8 mouse cellular contexts compared by ENCODE assay signal in the genomic region with DNA sequence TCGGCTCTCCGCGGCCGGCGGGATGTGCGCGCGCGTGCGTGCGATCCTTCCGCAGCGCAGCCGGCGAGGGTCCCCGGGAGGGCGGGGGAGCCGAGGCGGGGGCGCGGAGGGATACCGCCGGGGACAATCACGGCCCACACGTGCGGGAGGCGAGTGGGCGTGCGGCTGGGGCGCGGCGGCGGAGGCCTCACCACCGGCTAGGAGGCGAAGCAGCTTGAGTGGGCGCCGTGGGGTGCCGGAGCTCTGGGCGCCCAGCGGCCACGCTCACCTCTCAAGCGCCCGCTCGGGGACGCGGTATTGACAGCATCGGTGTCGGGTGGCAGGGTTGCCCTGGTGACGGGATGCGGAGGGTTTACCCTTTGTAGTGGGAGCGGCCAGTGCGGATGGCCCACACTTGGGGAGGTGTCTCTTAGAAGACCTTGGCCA. TPM values are rescaled to one million over a fixed set of nuclear protein-coding genes. Genes with fewer than 3 reads are reported as not detected.
A peak's percentile ranks its signal among the peaks of the same experiment; 100 is the strongest.
DNase-seq lines count a peak whose midpoint lies in the region; ATAC-seq and TF ChIP-seq lines count a peak whose summit lies in the region.

A gene (minus strand): TSS at position 320 of the 426 bp plus-strand sequence.

- peaks cover 37% of the 10 kb centered on the region for H3K27me3 ChIP-seq in erythroblast, embryonic 14.5 days (ENCODE audit: control insufficient read depth)
- H3K27me3 ChIP-seq in embryonic facial prominence, embryonic 11.5 days (ENCODE audit: control insufficient read depth, insufficient read depth, low read length): no peaks in the 10 kb centered on the region
- no peaks in the 10 kb centered on the region for H3K27me3 ChIP-seq in heart, adult 2 months (ENCODE audit: control insufficient read depth, insufficient read depth, low read length)
- no peaks in the 10 kb centered on the region for H3K27me3 ChIP-seq in kidney, adult 2 months (replicated peaks; ENCODE audit: control insufficient read depth, insufficient read depth, low read length)
- no peaks in the 10 kb centered on the region for H3K27me3 ChIP-seq in limb, embryonic 14.5 days (ENCODE audit: control insufficient read depth, insufficient read depth, low read length)
- no peaks in the 10 kb centered on the region for H3K27me3 ChIP-seq in midbrain, embryonic 16.5 days (ENCODE audit: control insufficient read depth, insufficient read depth, low read depth, low read length)

- DNase-seq in embryonic facial prominence, embryonic 11.5 days (ENCODE audit: low spot score): peak; percentile 88
- no peak for DNase-seq in heart, adult 2 months
- DNase-seq in kidney, adult 2 months: peak; percentile 59
- DNase-seq in limb, embryonic 14.5 days (ENCODE audit: low spot score): peak; percentile 70
- peak; percentile 34 to 73 for DNase-seq in spleen, postnatal 4 days (ENCODE audit: low spot score in 2 of 2)

- no peaks in the 10 kb centered on the region for H3K79me2 ChIP-seq in heart, adult 2 months (replicated peaks; ENCODE audit: control insufficient read depth, insufficient read depth, low read length)

- no peak for TF ChIP-seq EP300 in heart, adult 2 months (IDR thresholded peaks at IDR 0.05; ENCODE audit: insufficient read depth, low read depth, low read length)

- intact Hi-C loops in heart, adult 2 months (cut with DNase I): loop anchor here (5.0 to 10.0 kb wide), 5 partner anchors 110 to 730 kb away; a partner anchor contains a TSS

- WGBS in embryonic facial prominence, embryonic 11.5 days: under 1% methylated on average over 50 of the region's 52 CpGs
- 2% methylated on average over 51 of the region's 52 CpGs for WGBS in heart, adult 2 months
- WGBS in kidney, adult 2 months: under 1% methylated on average over 52 of the region's 52 CpGs
- 0% methylated on average over 22 of the region's 52 CpGs for WGBS in limb, embryonic 14.5 days
- under 1% methylated on average over 30 of the region's 52 CpGs for WGBS in midbrain, embryonic 16.5 days

- ATAC-seq in erythroblast, adult 5-6 weeks (replicated peaks; ENCODE audit: low FRiP score, poor library complexity, severe bottlenecking): no peak
- ATAC-seq in embryonic facial prominence, embryonic 11.5 days (replicated peaks; ENCODE audit: insufficient number of reproducible peaks, low FRiP score, low TSS enrichment, low read depth): peak; percentile 90
- ATAC-seq in limb, embryonic 14.5 days (ENCODE audit: low FRiP score, low read depth): peak; percentile 88
- ATAC-seq in midbrain, embryonic 16.5 days: peak; percentile 90

- no peak for TF ChIP-seq POLR2A in heart, adult 2 months (IDR thresholded peaks at IDR 0.05; ENCODE audit: insufficient read depth, low read depth, low read length)
- TF ChIP-seq POLR2A in kidney, adult 2 months (IDR thresholded peaks at IDR 0.05; ENCODE audit: low read depth, low read length): no peak
- no peak for TF ChIP-seq POLR2A in limb, embryonic 14.5 days (IDR thresholded peaks at IDR 0.05; ENCODE audit: borderline replicate concordance, extremely low read depth, insufficient read depth, insufficient read length)

- peak within 1 kb of the TSS; percentile 57 for H3K4me2 ChIP-seq in embryonic facial prominence, embryonic 11.5 days (ENCODE audit: low read depth, low read length)
- peak within 1 kb of the TSS; percentile 71 for H3K4me2 ChIP-seq in limb, embryonic 14.5 days (replicated peaks; ENCODE audit: low read depth, low read length, severe bottlenecking)
- H3K4me2 ChIP-seq in midbrain, embryonic 16.5 days (ENCODE audit: low read length): peak within 1 kb of the TSS; percentile 63

- TF ChIP-seq CTCF in heart, adult 2 months (IDR thresholded peaks at IDR 0.05): no peak
- no peak for TF ChIP-seq CTCF in kidney, adult 2 months (conservative IDR thresholded peaks at IDR 0.05; ENCODE audit: insufficient read depth, insufficient read length, low read depth, low read length)

- peaks cover 5% of the 10 kb centered on the region; the same call in 1 of the 2 replicates for H3K9me3 ChIP-seq in erythroblast, embryonic 14.5 days (ENCODE audit: control insufficient read depth, low read length)
- H3K9me3 ChIP-seq in embryonic facial prominence, embryonic 11.5 days (replicated peaks; ENCODE audit: control insufficient read depth, low read length): no peaks in the 10 kb centered on the region
- H3K9me3 ChIP-seq in limb, embryonic 14.5 days (ENCODE audit: control insufficient read depth, low read length): no peaks in the 10 kb centered on the region
- H3K9me3 ChIP-seq in midbrain, embryonic 16.5 days (replicated peaks; ENCODE audit: control insufficient read depth, low read length, poor library complexity, severe bottlenecking): no peaks in the 10 kb centered on the region

- H3K36me3 ChIP-seq in erythroblast, embryonic 14.5 days (ENCODE audit: control insufficient read depth): no peaks in the 10 kb centered on the region
- H3K36me3 ChIP-seq in embryonic facial prominence, embryonic 11.5 days (replicated peaks; ENCODE audit: control insufficient read depth, insufficient read depth, low read depth, low read length): no peaks in the 10 kb centered on the region; the same call in 1 of the 2 replicates
- H3K36me3 ChIP-seq in heart, adult 2 months (ENCODE audit: control insufficient read depth, insufficient read depth, low read length): peaks cover 4% of the 10 kb centered on the region; the same call in 1 of the 2 replicates
- no peaks in the 10 kb centered on the region for H3K36me3 ChIP-seq in kidney, adult 2 months (ENCODE audit: control insufficient read depth, insufficient read depth, low read length)
- H3K36me3 ChIP-seq in limb, embryonic 14.5 days (ENCODE audit: control insufficient read depth, insufficient read depth, low read length): peaks cover 12% of the 10 kb centered on the region
- peaks cover 9% of the 10 kb centered on the region for H3K36me3 ChIP-seq in midbrain, embryonic 16.5 days (ENCODE audit: control insufficient read depth, insufficient read depth, low read length)

- H3K4me3 ChIP-seq in erythroblast, embryonic 14.5 days (replicated peaks): peak within 1 kb of the TSS; percentile 62
- peak within 1 kb of the TSS; percentile 73 for H3K4me3 ChIP-seq in embryonic facial prominence, embryonic 11.5 days (ENCODE audit: low read depth, low read length)
- peak within 1 kb of the TSS; percentile 78 for H3K4me3 ChIP-seq in heart, adult 2 months
- peak within 1 kb of the TSS; percentile 67 for H3K4me3 ChIP-seq in kidney, adult 2 months (ENCODE audit: insufficient read depth, low read depth, low read length)
- H3K4me3 ChIP-seq in limb, embryonic 14.5 days (replicated peaks; ENCODE audit: low read length): peak within 1 kb of the TSS; percentile 91
- H3K4me3 ChIP-seq in midbrain, embryonic 16.5 days (ENCODE audit: low read depth, low read length): peak within 1 kb of the TSS; percentile 71

- H3K4me1 ChIP-seq in erythroblast, embryonic 14.5 days (ENCODE audit: control insufficient read depth): peaks cover 11% of the 10 kb centered on the region
- no peaks in the 10 kb centered on the region for H3K4me1 ChIP-seq in embryonic facial prominence, embryonic 11.5 days (ENCODE audit: control insufficient read depth, insufficient read depth, low read length)
- H3K4me1 ChIP-seq in heart, adult 2 months (ENCODE audit: control insufficient read depth, insufficient read depth, low read length): peaks cover 2% of the 10 kb centered on the region; the same call in 1 of the 2 replicates
- peaks cover 3% of the 10 kb centered on the region; the same call in 1 of the 2 replicates for H3K4me1 ChIP-seq in kidney, adult 2 months (ENCODE audit: control insufficient read depth, insufficient read depth, low read length)
- H3K4me1 ChIP-seq in limb, embryonic 14.5 days (ENCODE audit: control insufficient read depth, insufficient read depth, low read length): peaks cover 8% of the 10 kb centered on the region
- H3K4me1 ChIP-seq in midbrain, embryonic 16.5 days (ENCODE audit: control insufficient read depth, insufficient read depth, low read length): peaks cover 27% of the 10 kb centered on the region

- H3K27ac ChIP-seq in embryonic facial prominence, embryonic 11.5 days (replicated peaks; ENCODE audit: low read depth, low read length): peak within 1 kb of the TSS; percentile 96
- H3K27ac ChIP-seq in heart, adult 2 months: peak within 1 kb of the TSS; percentile 64
- peak within 1 kb of the TSS; percentile 58 for H3K27ac ChIP-seq in kidney, adult 2 months (ENCODE audit: insufficient read depth, low read depth, low read length)
- peak within 1 kb of the TSS; percentile 93 for H3K27ac ChIP-seq in limb, embryonic 14.5 days (replicated peaks; ENCODE audit: low read depth, low read length)
- peak within 1 kb of the TSS; percentile 97 for H3K27ac ChIP-seq in midbrain, embryonic 16.5 days (ENCODE audit: low read length)

- peak within 1 kb of the TSS; percentile 85 for H3K9ac ChIP-seq in embryonic facial prominence, embryonic 11.5 days (replicated peaks; ENCODE audit: low read length)
- peak within 1 kb of the TSS; percentile 93 for H3K9ac ChIP-seq in heart, adult 2 months (ENCODE audit: low read depth, low read length)
- H3K9ac ChIP-seq in limb, embryonic 14.5 days (ENCODE audit: low read depth, low read length, severe bottlenecking): peak within 1 kb of the TSS; percentile 86
- peak within 1 kb of the TSS; percentile 100 for H3K9ac ChIP-seq in midbrain, embryonic 16.5 days (ENCODE audit: low read depth, low read length)

RNA-seq across cellular contexts. Expression of the gene that starts here (rescaled TPM):
- 0.05 TPM in 1 of 2 replicates, not detected in the other for polyA plus RNA-seq in erythroblast, embryonic 14.5 days (2012)
- not detected in 2 replicates for total RNA-seq in erythroblast, adult 5-6 weeks (2015; ENCODE audit: low replicate concordance)
- not detected in 2 replicates for total RNA-seq in erythroblast, adult 5-6 weeks (2017; ENCODE audit: low replicate concordance)
- 209 and 216 TPM in 2 replicates for polyA plus RNA-seq in embryonic facial prominence, embryonic 11.5 days (2014; fragmentation: Nextera tagmentation; extraction: Ambion mirVana)
- 10 to 100 TPM; 36.2 to 37.0 TPM for total RNA-seq in heart, adult 2 months (2021)
- polyA plus RNA-seq in heart, adult 2 months (2012; rRNA removed): 26.9 and 55.6 TPM in 2 replicates
- 29.4 and 37.4 TPM in 2 replicates for polyA plus RNA-seq in kidney, adult 2 months (2012; rRNA removed)
- 131 and 143 TPM in 2 replicates for polyA plus RNA-seq in limb, embryonic 14.5 days (2012; rRNA removed)
- polyA plus RNA-seq in limb, embryonic 14.5 days (2014; fragmentation: Nextera tagmentation; extraction: Ambion mirVana): 146 and 168 TPM in 2 replicates
- polyA plus RNA-seq in midbrain, embryonic 16.5 days (2015; fragmentation: Nextera tagmentation; extraction: Ambion mirVana): 688 and 753 TPM in 2 replicates

Comparison
In these comparisons a context has a peak if more than half of its experiments do, and no peak if none do; other contexts are left out.
1. RNA of the gene that starts here (total RNA-seq): 36.2 to 37.0 TPM in heart, adult 2 months; not detected in erythroblast, adult 5-6 weeks; every median in the first group is over 10 times any median in the second.
2. RNA of the gene that starts here (polyA plus RNA-seq): 688 to 753 TPM in midbrain, embryonic 16.5 days, 209 to 216 TPM in embryonic facial prominence, embryonic 11.5 days, 131 to 168 TPM in limb, embryonic 14.5 days, 29.4 to 37.4 TPM in kidney, adult 2 months and 26.9 to 55.6 TPM in heart, adult 2 months; 0.05 TPM in erythroblast, embryonic 14.5 days; every median in the first group is over 10 times any median in the second.
3. DNase-seq: peak in embryonic facial prominence, embryonic 11.5 days (single experiment), kidney, adult 2 months (single experiment), limb, embryonic 14.5 days (single experiment) and spleen, postnatal 4 days (2 of 2); none in heart, adult 2 months (0 of 2).
4. Peak in every context shown above with its lines, with median percentiles within 50 percentile points of each other: H3K4me3 ChIP-seq, H3K27ac ChIP-seq, H3K4me2 ChIP-seq and H3K9ac ChIP-seq.